Mouse (Mus musculus) myocyte (in vitro differentiated cells): ENCODE measurements at regions not wholly inside any gene's neighbourhood (a gene's known extent, or its start where the extent isn't known, plus 50 kb on each side); places are given as distances from the start of the nearest gene placed in this dataset.

Experiments
- MYOD1 ChIP-seq, 3 experiments: IDR thresholded peaks; one replicate each; pipeline ENCODE4 v1.6.1; 2011; ENCODE audit warnings: control low read depth in 2 of 3, low read depth in 2 of 3, mild to moderate bottlenecking in 2 of 3, moderate library complexity in 1 of 3; ENCODE audit not compliant: insufficient read length in 2 of 3, control insufficient read depth in 1 of 3
- POLR2A ChIP-seq: IDR thresholded peaks from one replicate; pipeline ENCODE4 v1.6.1; 2011; ENCODE audit warnings: low read depth, mild to moderate bottlenecking, control low read depth, moderate library complexity; ENCODE audit not compliant: insufficient read length
- TCF12 ChIP-seq: IDR thresholded peaks from one replicate; pipeline ENCODE4 v1.6.1; 2011; ENCODE audit warnings: mild to moderate bottlenecking, control low read depth; ENCODE audit not compliant: poor library complexity, insufficient read depth, severe bottlenecking
- TCF3 ChIP-seq: IDR thresholded peaks from one replicate; pipeline ENCODE4 v1.6.1; 2011; ENCODE audit warnings: low read depth, control low read depth; ENCODE audit not compliant: insufficient read length
- USF1 ChIP-seq: IDR thresholded peaks from one replicate; pipeline ENCODE4 v1.6.1; 2011; ENCODE audit warnings: low read depth, mild to moderate bottlenecking, control low read depth, moderate library complexity

DNA sequence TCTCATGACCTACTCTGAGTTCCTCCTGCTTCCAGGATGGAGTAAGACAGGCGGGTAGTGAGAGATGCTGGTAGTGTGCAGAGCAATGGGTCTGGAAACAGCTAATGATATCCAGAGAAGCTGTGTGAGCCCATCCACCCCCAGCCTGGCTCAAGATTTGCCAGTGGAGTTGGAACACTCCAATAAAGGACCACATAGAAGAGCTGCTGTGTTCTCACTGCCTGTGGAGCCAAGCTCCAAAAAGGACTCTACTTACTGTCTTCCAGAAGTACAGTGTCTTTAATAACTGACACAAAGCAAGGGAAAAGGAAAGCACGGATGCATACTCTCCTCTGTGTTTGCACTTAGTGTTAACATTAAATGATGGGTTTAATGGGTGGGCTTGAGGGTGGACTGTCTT lies 138.0 kb upstream of the Dnajc19 start:
- no peak for TF ChIP-seq USF1
- no peak for TF ChIP-seq POLR2A
- no peak for TF ChIP-seq TCF12
- no peak for TF ChIP-seq TCF3
- TF ChIP-seq MYOD1 (IDR thresholded peaks at IDR 0.05; ENCODE audit: control insufficient read depth in 1 of 3, insufficient read length in 2 of 3, low read depth in 2 of 3) = no peak
